Mouse (Mus musculus): ENCODE measurements around the gene 6430571L13Rik. TPM values are rescaled to one million over a fixed set of nuclear protein-coding genes. Genes with fewer than 3 reads are reported as not detected.

Gene 6430571L13Rik
- total and polyA plus RNA-seq, 3 experiments = 0.35 TPM; not detected in 1

GRCm38 (mm10) chr9:107381723-107382122, 41.3 kb downstream of the 6430571L13Rik start:
- H3K79me2 ChIP-seq (ENCODE audit: control insufficient read depth, insufficient read depth, low read length, poor library complexity) = no peaks in the 10 kb centered on the region
- H3K27me3 ChIP-seq (ENCODE audit: control insufficient read depth in 1 of 2, insufficient read depth in 2 of 2, low read length in 2 of 2) = peaks cover 0 to 4% of the 10 kb centered on the region in 2 experiments; a peak in 2 of 4 replicates
- H3K9me3 ChIP-seq (replicated peaks; ENCODE audit: insufficient read depth, low read length) = no peaks in the 10 kb centered on the region
- no peak overlapping the region for H3K4me3 ChIP-seq (ENCODE audit: control insufficient read depth in 1 of 2, insufficient read depth in 1 of 2, low read depth in 2 of 2, low read length in 2 of 2)
- no peak overlapping the region for H3K9ac ChIP-seq (ENCODE audit: control insufficient read depth, low read depth, low read length, poor library complexity, severe bottlenecking)
- DNase-seq (ENCODE audit: low read depth, low spot score) = peak; percentile 55
- no peak overlapping the region for H3K27ac ChIP-seq (ENCODE audit: control insufficient read depth, low read depth, low read length)
- no peaks in the 10 kb centered on the region for H3K4me1 ChIP-seq (ENCODE audit: control insufficient read depth in 1 of 2, insufficient read depth in 2 of 2, low read length in 2 of 2)
- TF ChIP-seq POLR2A (IDR thresholded peaks at IDR 0.05; ENCODE audit: control insufficient read depth in 1 of 2, insufficient read depth in 1 of 2, low read depth in 1 of 2, low read length in 2 of 2, poor library complexity in 1 of 2) (no peak), GABPA (IDR thresholded peaks at IDR 0.05; ENCODE audit: low read depth, low read length) (no peak), SMC3 (IDR thresholded peaks at IDR 0.05; ENCODE audit: low read depth, low read length) (no peak), POLR2AphosphoS5 (IDR thresholded peaks at IDR 0.05; ENCODE audit: borderline replicate concordance, low read depth, low read length) (no peak), E2F4 (IDR thresholded peaks at IDR 0.05; ENCODE audit: borderline replicate concordance, low read depth, low read length) (no peak), MEF2A (IDR thresholded peaks at IDR 0.05; ENCODE audit: extremely low read depth, insufficient replicate concordance, low read depth, low read length, poor library complexity, severe bottlenecking) (no peak), CHD2 (IDR thresholded peaks at IDR 0.05; ENCODE audit: low read length) (no peak), MYC (IDR thresholded peaks at IDR 0.05; ENCODE audit: low read depth, low read length) (no peak), ZMIZ1 (IDR thresholded peaks at IDR 0.05; ENCODE audit: low read depth, low read length) (no peak), TAL1 (IDR thresholded peaks at IDR 0.05; ENCODE audit: low read length) (no peak), JUND (IDR thresholded peaks at IDR 0.05; ENCODE audit: low read depth, low read length) (no peak), SIN3A (IDR thresholded peaks at IDR 0.05; ENCODE audit: low read length) (no peak), CTCF (IDR thresholded peaks at IDR 0.05 in 2 of 3, conservative IDR thresholded peaks at IDR 0.05 in 1 of 3; ENCODE audit: control insufficient read depth in 1 of 3, insufficient read depth in 1 of 3, low read depth in 2 of 3, low read length in 3 of 3, poor library complexity in 1 of 3, severe bottlenecking in 1 of 3) (no peak), ETS1 (IDR thresholded peaks at IDR 0.05; ENCODE audit: low read depth, low read length) (no peak), TBP (IDR thresholded peaks at IDR 0.05; ENCODE audit: low read depth, low read length) (no peak), USF2 (IDR thresholded peaks at IDR 0.05; ENCODE audit: borderline replicate concordance in 1 of 2, insufficient read depth in 1 of 2, low read depth in 1 of 2, low read length in 2 of 2) (no peak), USF1 (IDR thresholded peaks at IDR 0.05; ENCODE audit: low read depth, low read length) (no peak)
- H3K36me3 ChIP-seq (ENCODE audit: control insufficient read depth in 1 of 2, insufficient read depth in 2 of 2, low read length in 2 of 2) = no peaks in the 10 kb centered on the region

- Histone ChIP-seq H3K27ac (ENCODE audit: control insufficient read depth, low read depth, low read length) (no peak overlapping the region), H3K9me3 (replicated peaks; ENCODE audit: insufficient read depth, low read length) (no peaks in the 10 kb centered on the region), H3K9ac (ENCODE audit: control insufficient read depth, low read depth, low read length, poor library complexity, severe bottlenecking) (no peak overlapping the region), H3K79me2 (ENCODE audit: control insufficient read depth, insufficient read depth, low read length, poor library complexity) (no peaks in the 10 kb centered on the region), H3K4me3 (ENCODE audit: control insufficient read depth in 1 of 2, insufficient read depth in 1 of 2, low read depth in 2 of 2, low read length in 2 of 2) (no peak overlapping the region), H3K27me3 (ENCODE audit: control insufficient read depth in 1 of 2, insufficient read depth in 2 of 2, low read length in 2 of 2) (peaks cover 0 to 4% of the 10 kb centered on the region in 2 experiments; a peak in 2 of 4 replicates), H3K36me3 (ENCODE audit: control insufficient read depth in 1 of 2, insufficient read depth in 2 of 2, low read length in 2 of 2) (no peaks in the 10 kb centered on the region), H3K4me1 (ENCODE audit: control insufficient read depth in 1 of 2, insufficient read depth in 2 of 2, low read length in 2 of 2) (no peaks in the 10 kb centered on the region)
- no peak for TF ChIP-seq MXI1 (IDR thresholded peaks at IDR 0.05; ENCODE audit: low read depth, low read length)
- no peak for TF ChIP-seq GATA1 (IDR thresholded peaks at IDR 0.05; ENCODE audit: low read depth, low read length)
- TF ChIP-seq SMC3 (IDR thresholded peaks at IDR 0.05; ENCODE audit: low read depth, low read length) = no peak
- DNase-seq (ENCODE audit: low read depth, low spot score) = no peak
Measured at GRCm38 (mm10) chr9:107384396-107384795, 44.0 kb downstream of the 6430571L13Rik start.
